Mouse (Mus musculus) olfactory bulb, adult 2 months (tissue): Measurements from ENCODE around the gene Olfr427.

ENCODE experiments used
- CTCF ChIP-seq: fragments of 200-500 bp; IDR thresholded peaks from 2 replicates; pipeline ENCODE4 v1.5.1; 2012; ENCODE audit warnings: low read depth, mild to moderate bottlenecking, low read length, moderate library complexity; ENCODE audit not compliant: insufficient read depth
- POLR2A ChIP-seq: fragments of 200-500 bp; IDR thresholded peaks from 2 replicates; pipeline ENCODE4 v1.6.1; 2012; ENCODE audit warnings: mild to moderate bottlenecking, low read depth, low read length, moderate library complexity; ENCODE audit not compliant: insufficient read depth

DNA sequence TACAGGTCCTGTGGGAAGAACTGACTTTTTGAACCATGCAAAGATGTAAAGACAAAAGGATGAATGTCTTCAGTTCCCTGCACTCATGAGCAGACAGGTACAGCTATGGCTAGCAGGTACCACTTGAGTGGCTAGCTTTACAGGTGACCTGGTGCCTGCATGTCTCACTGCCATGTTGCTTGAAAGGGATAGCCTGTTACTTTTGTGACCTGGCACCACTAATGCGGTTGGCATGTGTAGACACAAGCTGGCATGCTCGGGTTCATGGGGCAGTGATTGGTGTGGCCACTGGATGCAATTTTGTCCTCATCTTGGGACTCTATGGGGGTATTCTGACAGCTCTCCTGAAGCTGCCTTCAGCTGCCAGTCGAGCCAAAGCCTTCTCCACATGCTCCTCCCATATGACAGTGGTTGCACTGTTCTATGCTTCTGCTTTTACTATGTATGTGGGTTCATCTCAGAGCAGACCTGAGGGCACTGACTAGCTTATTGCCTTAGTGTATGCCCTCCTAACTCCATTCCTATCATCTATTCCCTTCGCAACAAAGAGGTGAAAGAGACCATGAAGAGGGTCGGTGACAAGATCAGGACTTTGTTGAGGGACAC is 44.7 kb upstream of the Olfr427 start:
- TF ChIP-seq POLR2A (no peak), CTCF (no peak)
